Mouse (Mus musculus) gastrocnemius, postnatal 25 days (tissue): ENCODE results near the gene Trim65. TPM values are rescaled to one million over a fixed set of nuclear protein-coding genes. Genes with fewer than 3 reads are reported as not detected.
"Not testable (repeated sequence)": the region's sequence is repeated elsewhere in the genome, so short reads cannot be mapped to it uniquely, and the experiment has no call there.

ENCODE experiments used
- DNase-seq: peaks from one replicate; pipeline ENCODE4 v3.0.0; 2022
- total RNA-seq, 2 experiments: library from RNA; stranded (reverse); gene quantifications; 1 replicate in 1 of 2; 2 replicates in 1 of 2; pipeline ENCODE4 v1.2.3; 2021

Gene Trim65
- total RNA-seq, 2 experiments from 2014 or later: 5.1 to 5.4 TPM

- DNase-seq: peak; percentile 92
These were observed 7.7 kb upstream of the Trim65 start, which contains the start of gene Mrpl38 for GRCm38 (mm10) chr11:116138468-116139138. Mrpl38 (minus strand) TSS chr11:116138868.

DNA sequence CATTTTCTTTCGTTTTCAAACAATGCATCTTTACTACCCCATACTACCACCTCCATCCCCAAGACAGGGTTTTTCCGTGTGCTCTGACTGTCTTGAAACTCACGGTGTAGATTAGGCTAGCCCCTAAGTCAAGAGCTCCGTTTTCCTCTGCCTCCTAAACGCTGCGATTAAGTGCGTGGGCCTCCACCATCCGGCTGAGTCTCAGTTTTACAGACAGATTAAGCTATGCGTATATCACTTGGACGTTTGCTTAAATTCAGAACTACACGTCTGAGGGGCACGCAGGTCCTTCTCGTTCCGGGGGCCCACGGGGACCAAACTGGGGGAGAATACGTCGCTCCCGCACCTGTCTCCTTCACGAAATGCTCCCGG, 7.2 kb upstream of the Trim65 start:
- no peak for DNase-seq

DNA sequence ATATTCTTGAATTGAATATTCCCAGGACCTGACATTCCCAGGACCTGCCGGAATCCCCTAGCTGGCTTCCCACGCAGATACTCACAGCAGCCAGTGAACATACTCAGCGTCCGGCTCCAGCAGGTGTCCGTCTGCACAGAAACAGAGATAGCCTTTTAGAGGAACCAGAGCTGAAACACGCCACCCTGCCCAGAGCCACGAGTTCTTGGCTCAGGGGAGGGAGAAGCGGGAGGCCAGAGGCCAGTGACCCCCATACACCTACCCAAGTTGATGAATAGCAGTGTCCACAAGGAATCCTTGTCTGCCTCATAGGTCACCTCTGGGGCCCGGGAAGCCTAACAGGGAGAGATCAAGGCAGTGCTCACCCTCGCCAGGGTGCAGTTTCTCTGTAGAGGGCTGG, 3.2 kb upstream of the Trim65 start:
- DNase-seq: no peak

DNA sequence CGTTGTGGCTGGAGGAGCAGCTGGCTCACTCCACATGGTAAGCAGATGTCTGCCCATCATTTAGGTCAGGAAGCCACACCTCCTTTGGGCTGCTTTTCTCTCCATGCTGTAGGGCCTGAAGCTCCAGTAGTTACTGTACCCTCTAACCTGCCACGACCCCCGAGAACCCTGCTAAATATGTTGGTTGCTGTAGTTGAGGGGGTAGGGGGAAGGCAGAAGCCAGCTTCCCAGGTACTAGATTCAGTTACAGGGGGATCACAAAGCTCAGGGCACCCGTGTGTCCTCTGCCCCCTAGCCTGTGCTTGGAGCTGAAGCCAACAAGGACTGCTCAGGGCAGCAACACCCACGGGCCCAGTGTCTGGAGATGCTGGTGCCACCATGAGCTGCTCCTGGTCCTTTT, 2.6 kb upstream of the Trim65 start:
- no peak for DNase-seq

- no peak for DNase-seq
These were observed 1.7 kb upstream of the Trim65 start for GRCm38 (mm10) chr11:116132366-116133333.

DNA sequence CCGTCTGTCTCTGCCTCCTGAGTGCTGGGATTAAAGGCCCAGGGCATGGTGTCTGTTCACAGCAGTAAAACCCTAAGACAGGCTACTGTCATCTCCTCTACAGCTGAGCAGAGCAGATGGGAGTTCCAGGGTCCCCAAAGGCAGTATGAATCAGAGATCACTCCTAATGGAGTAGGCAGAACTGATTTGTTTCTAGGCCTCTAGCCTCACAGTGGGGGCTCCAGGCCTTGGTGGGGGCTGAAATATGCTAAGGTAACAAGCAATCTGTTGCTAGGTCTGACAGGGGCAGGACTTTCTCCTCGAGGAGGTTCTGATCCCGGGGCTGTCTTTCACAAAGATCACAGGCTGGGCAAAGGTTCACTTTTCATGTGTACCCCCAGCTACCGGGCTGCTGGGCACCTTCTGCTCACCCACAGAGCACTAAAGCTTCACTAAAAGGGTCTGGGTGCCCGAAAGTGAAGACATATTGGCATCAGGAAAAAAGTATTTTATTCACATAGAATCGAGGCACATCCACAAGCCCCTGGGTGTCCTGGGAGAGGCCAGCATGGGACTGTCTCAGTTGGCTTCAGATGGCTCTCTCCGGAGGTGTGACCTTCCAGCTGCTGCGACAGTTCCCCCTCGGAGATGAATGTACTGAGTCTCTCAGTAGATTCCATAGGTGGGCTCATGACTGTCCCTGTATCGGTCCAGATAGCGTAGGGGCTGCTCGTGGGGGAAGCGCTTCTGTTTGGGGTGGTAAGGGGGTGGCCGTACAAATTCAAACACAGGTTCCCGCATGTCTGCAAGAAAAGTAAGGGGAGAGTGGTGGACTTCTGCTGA, 632 bp upstream of the Trim65 start:
- no peak for DNase-seq

GRCm38 (mm10) chr11:116129993-116130487, 888 bp downstream of the Trim65 start:
- DNase-seq: no peak

GRCm38 (mm10) chr11:116129091-116129790, 1.7 kb downstream of the Trim65 start:
- no peak for DNase-seq

DNA sequence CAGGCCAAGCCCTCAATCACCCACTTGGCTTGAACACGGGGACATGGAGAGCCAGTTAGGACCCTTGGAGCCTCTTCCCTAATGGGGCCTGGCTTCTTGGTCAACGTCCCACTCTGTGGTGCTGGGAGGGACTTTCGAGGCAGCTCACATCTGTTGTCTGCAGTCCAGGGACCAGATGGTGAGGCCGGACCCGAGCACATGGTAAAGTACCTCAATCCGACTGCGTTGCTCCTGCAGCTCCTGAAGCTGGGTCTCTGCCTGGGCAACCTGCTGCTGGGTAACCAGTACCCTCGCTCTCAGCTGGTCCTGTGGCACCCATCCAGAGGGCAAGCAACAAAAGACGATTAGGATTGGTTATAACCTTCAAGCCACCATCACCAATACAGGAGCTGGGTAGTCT, 2.9 kb downstream of the Trim65 start:
- no peak for DNase-seq

DNA sequence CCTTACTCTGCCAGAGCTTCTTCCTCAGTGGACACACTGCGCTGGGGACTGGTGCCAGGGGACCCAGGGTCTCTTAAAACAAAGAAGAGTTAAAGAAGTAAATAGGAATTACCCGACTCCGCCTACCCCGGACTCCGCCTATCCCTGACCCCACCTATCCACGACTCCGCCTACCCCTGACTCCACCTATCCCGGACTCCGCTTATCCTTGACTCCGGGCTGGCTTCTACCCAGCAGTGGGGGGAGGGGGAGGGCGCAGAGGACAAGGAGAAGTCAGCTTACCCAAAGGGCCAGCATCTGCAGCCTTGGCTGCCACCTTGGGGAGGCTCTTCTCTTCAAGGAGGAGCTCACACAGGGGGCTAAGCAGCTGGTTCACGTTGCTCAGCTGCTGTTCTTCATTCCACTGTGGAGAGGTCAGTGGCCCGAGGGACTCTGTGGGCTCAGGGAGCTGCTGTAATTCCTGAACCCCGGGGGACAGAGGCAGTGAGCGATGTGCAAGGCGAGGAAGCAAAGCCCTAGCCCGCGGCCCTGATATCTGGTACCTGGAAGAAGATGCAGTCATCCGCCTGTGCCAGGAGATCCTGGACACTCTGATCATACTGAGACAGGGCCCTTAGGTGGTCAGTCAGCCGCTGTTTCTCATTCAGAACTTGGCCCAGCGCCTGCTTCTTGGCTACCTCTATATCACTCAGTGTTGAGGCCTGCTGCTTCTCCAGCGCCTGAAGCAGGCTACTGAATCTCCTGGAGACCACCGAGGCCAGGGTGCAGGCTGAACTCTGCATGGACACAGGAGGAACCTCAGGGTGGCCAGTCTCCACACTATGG, 3.6 kb downstream of the Trim65 start, which contains the start of gene Trim47:
TSS of gene Trim47 (minus strand) at position 55 of the 825 bp plus-strand sequence.
- DNase-seq: peak; percentile 69

DNA sequence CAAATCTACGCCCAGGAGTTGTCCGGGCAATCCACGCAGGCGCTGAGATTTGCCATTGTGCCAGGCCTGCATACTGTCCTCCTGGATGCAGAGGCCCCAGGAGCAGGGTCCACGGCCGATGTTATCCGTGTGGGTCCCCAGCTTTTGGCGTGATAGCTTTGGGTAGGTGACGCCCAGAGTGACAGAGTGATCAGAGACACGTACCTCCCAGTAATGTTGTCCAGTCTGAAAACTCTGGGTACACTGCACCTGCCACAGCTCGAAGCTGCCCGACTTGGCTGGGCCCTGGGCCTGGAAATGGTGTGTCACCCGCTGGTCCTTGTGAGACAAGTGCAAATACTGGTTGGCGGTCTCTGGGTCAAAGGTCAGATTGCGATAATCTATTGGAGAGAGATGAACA, 4.7 kb downstream of the Trim65 start:
- DNase-seq: no peak

DNA sequence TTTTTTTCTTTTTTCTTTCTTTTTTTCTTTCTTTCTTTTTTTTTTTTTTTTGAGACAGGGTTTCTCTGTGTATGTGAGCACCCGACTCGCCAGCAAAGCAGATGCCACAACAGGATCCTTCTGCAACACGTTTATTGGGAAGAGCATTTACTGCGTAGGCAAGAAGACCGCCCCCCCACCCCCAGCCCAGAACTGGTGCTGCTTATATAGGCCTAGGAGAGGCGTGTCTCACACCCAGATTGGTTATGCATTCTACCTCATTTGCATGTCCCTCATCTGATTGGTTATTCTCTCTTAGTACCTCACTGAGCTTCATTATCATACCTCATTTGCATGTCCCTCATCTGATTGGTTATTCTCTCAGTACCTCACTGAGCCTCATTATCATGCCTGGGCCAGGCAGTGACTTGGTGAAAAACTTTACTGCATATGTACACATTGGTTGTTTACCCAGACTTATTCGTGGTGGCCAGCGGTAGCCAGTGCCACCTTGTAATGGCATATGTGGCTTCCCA, 9.1 kb downstream of the Trim65 start:
- not testable (repeated sequence) for DNase-seq

DNA sequence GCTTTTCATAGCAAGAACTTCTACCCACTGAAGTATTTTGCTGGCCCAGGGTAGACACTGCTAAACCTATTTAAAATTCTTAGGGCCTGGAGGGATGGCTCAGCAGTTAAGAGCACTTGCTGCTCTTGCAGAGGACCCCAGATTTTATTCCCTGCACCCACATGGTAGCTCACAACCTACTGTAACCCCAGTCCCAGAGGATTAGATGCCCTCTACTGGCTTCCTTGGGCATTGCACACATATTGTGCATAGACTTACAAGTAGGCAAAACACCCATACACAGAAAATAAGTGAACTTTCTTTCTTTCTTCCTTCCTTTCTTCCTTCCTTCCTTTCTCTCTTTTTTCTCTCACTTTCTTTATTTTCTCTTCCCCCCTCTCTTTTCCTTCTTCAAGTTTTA, 13.1 kb downstream of the Trim65 start:
- no peak for DNase-seq

DNA sequence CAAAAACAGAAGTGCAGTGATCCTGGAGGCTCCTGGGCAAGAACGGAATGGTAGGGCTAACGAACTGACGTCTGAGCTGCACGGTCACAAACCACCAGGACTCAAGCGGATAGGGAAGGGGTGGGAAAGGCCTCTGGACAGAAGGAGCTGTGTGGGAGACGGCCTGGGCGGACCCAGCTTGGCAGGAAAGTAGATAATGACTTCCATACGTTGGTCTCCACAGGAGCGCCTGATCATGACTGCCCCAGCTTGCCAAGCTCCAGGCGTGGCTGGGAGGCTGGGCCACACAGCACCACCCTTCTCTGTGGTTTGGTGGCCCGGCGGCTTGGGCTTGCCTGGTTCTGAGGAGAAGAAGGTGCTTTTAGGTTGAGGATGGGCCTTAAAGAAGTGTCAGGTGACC, 13.7 kb downstream of the Trim65 start:
- DNase-seq: peak; percentile 65

- DNase-seq: no peak
These were observed 19.2 kb downstream of the Trim65 start for GRCm38 (mm10) chr11:116111611-116112203.

GRCm38 (mm10) chr11:116111067-116111466, 19.9 kb downstream of the Trim65 start:
- DNase-seq: no peak

GRCm38 (mm10) chr11:116110540-116110939, 20.4 kb downstream of the Trim65 start:
- no peak for DNase-seq

- peak; percentile 90 for DNase-seq
These were observed 20.8 kb downstream of the Trim65 start for GRCm38 (mm10) chr11:116110131-116110530.

- DNase-seq: no peak
These were observed 21.4 kb downstream of the Trim65 start for GRCm38 (mm10) chr11:116109441-116110081.
